In genomic region chr11:70844559-70845456, GRCm38 (mm10) we compare ENCODE assay signal across 8 mouse cellular contexts. TPM values are rescaled to one million over a fixed set of nuclear protein-coding genes. Genes with fewer than 3 reads are reported as not detected.
DNase-seq lines count a peak whose midpoint lies in the region; ATAC-seq and TF ChIP-seq lines count a peak whose summit lies in the region.

Gene Rabep1 (plus strand): TSS chr11:70844778.

- H3K9me3 ChIP-seq in hindbrain, embryonic 15.5 days, result no peaks in the 10 kb centered on the region

- ATAC-seq in Patski, result peak; percentile 87
- ATAC-seq in hindbrain, embryonic 15.5 days (ENCODE audit: low FRiP score, low read depth), result peak; percentile 95

- POLR2A ChIA-PET in Patski (lab: Charles Lee), result interaction anchor here (0.5 to 1.3 kb wide), 2 partner anchors 12 to 608 kb away, joined by 4 to 7 read pairs; no protein-coding TSS in a partner anchor

- peak within 1 kb of the TSS; percentile 85 for H3K27ac ChIP-seq in hindbrain, embryonic 15.5 days (replicated peaks)

- in situ Hi-C loops in Patski (cut with MboI; ENCODE audit: low pct_unique_long_range_greater_than_20kb), result no loop called here

- no peak for TF ChIP-seq CTCF in Patski (IDR thresholded peaks at IDR 0.05)

- H3K36me3 ChIP-seq in hindbrain, embryonic 15.5 days, result no peaks in the 10 kb centered on the region

- WGBS in hindbrain, embryonic 15.5 days, result under 1% methylated on average over 75 of the region's 88 CpGs

- H3K4me3 ChIP-seq in hindbrain, embryonic 15.5 days, result peak within 1 kb of the TSS; percentile 97

- peak within 1 kb of the TSS; percentile 89 for H3K4me2 ChIP-seq in hindbrain, embryonic 15.5 days

- peaks cover 22% of the 10 kb centered on the region for H3K4me1 ChIP-seq in hindbrain, embryonic 15.5 days (replicated peaks)

- no peak for DNase-seq in Patski (ENCODE audit: low read depth, low spot score)
- peak; percentile 98 to 99 for DNase-seq in cerebellum, postnatal 14 days
- peak; percentile 81 to 91 for DNase-seq in frontal cortex, postnatal 25 days (ENCODE audit: low spot score in 2 of 2)
- peak; percentile 82 for DNase-seq in left cerebral cortex, adult 11 months (ENCODE audit: low spot score)
- DNase-seq in lung, postnatal 4 days, result peak; percentile 96 to 97
- DNase-seq in retina, postnatal 7 days (ENCODE audit: low read depth, low spot score), result peak; percentile 94
- peak; percentile 94 for DNase-seq in urinary bladder, adult 2 months (ENCODE audit: low spot score)

- CTCF ChIA-PET in Patski (lab: Charles Lee), result interaction anchor here (0.8 to 1.1 kb wide), 2 partner anchors 24 to 48 kb away, joined by 3 to 4 read pairs; no protein-coding TSS in a partner anchor

- peak within 1 kb of the TSS; percentile 88 for H3K9ac ChIP-seq in hindbrain, embryonic 15.5 days

- H3K27me3 ChIP-seq in Patski, result no peaks in the 10 kb centered on the region
- H3K27me3 ChIP-seq in hindbrain, embryonic 15.5 days, result no peaks in the 10 kb centered on the region

RNA-seq across cellular contexts. Expression of gene Rabep1, which starts in this region (rescaled TPM):
- polyA plus RNA-seq in Patski (2021), result 48.8 TPM
- polyA plus RNA-seq in hindbrain, embryonic 15.5 days (2015; fragmentation: Nextera tagmentation; extraction: Ambion mirVana), result 85.5 and 88.9 TPM in 2 replicates
- polyA plus RNA-seq in urinary bladder, adult 2 months (2012; rRNA removed), result 12.3 and 15.8 TPM in 2 replicates
